14 mouse cellular contexts compared by ENCODE assay signal in genomic region chr15:32266122-32266820, GRCm38 (mm10). TPM values are rescaled to one million over a fixed set of nuclear protein-coding genes. Genes with fewer than 3 reads are reported as not detected.
A peak's percentile ranks its signal among the peaks of the same experiment; 100 is the strongest.
DNase-seq lines count a peak whose midpoint lies in the region; ATAC-seq lines count a peak whose summit lies in the region.
"Had no signal": no experiment of that assay in that cellular context is flagged by ENCODE, and none has a peak within 500 bp of the region (broad histone marks: within the 10 kb centered on the region; RNA-seq: fewer than 3 reads in every experiment).

No protein-coding gene starts in this region.

- H3K27ac ChIP-seq in kidney, embryonic 15.5 days: peak overlapping the region; percentile 79
- H3K27ac ChIP-seq in embryonic facial prominence, embryonic 13.5 days: peak overlapping the region; percentile 71; the same call in 1 of the 2 replicates
- no peak overlapping the region for H3K27ac ChIP-seq in liver, embryonic 12.5 days
- no peak overlapping the region for H3K27ac ChIP-seq in midbrain, embryonic 10.5 days (replicated peaks)
- H3K27ac ChIP-seq: limb, embryonic 12.5 days; neural tube, embryonic 13.5 days had no signal

- 55% methylated on average over 15 of the region's 15 CpGs for WGBS in kidney, embryonic 15.5 days
- 62% methylated on average over 15 of the region's 15 CpGs for WGBS in embryonic facial prominence, embryonic 13.5 days
- 57% methylated on average over 15 of the region's 15 CpGs for WGBS in liver, embryonic 12.5 days (ENCODE audit: insufficient replicate concordance)
- 89% methylated on average over 15 of the region's 15 CpGs for WGBS in midbrain, embryonic 10.5 days

- H3K9ac ChIP-seq in kidney, embryonic 15.5 days: no peak overlapping the region
- H3K9ac ChIP-seq in embryonic facial prominence, embryonic 13.5 days: no peak overlapping the region
- H3K9ac ChIP-seq in liver, embryonic 12.5 days: no peak overlapping the region
- H3K9ac ChIP-seq: limb, embryonic 12.5 days; neural tube, embryonic 13.5 days had no signal

- no peak for DNase-seq in frontal cortex, postnatal 25 days (ENCODE audit: low spot score in 2 of 2)
- no peak for DNase-seq in kidney, postnatal 36 days
- DNase-seq in midbrain, embryonic 10.5 days (ENCODE audit: low spot score): no peak
- DNase-seq: right cerebral cortex, postnatal 25 days had no signal

- peaks cover 47% of the 10 kb centered on the region for H3K4me1 ChIP-seq in kidney, embryonic 15.5 days
- H3K4me1 ChIP-seq in embryonic facial prominence, embryonic 13.5 days: peaks cover 46% of the 10 kb centered on the region
- H3K4me1 ChIP-seq in liver, embryonic 12.5 days: peaks cover 20% of the 10 kb centered on the region
- H3K4me1 ChIP-seq in midbrain, embryonic 10.5 days: peaks cover 36% of the 10 kb centered on the region

- no peaks in the 10 kb centered on the region for H3K9me3 ChIP-seq in kidney, embryonic 15.5 days (replicated peaks)
- no peaks in the 10 kb centered on the region for H3K9me3 ChIP-seq in embryonic facial prominence, embryonic 13.5 days
- no peaks in the 10 kb centered on the region for H3K9me3 ChIP-seq in liver, embryonic 12.5 days (replicated peaks)
- H3K9me3 ChIP-seq in midbrain, embryonic 10.5 days (replicated peaks): no peaks in the 10 kb centered on the region
- H3K9me3 ChIP-seq: limb, embryonic 12.5 days; neural tube, embryonic 13.5 days had no signal

- peaks cover 4% of the 10 kb centered on the region; the same call in 1 of the 2 replicates for H3K36me3 ChIP-seq in kidney, embryonic 15.5 days
- peaks cover 4% of the 10 kb centered on the region; the same call in 1 of the 2 replicates for H3K36me3 ChIP-seq in embryonic facial prominence, embryonic 13.5 days
- H3K36me3 ChIP-seq in liver, embryonic 12.5 days: no peaks in the 10 kb centered on the region
- H3K36me3 ChIP-seq in midbrain, embryonic 10.5 days: no peaks in the 10 kb centered on the region
- H3K36me3 ChIP-seq: neural tube, embryonic 13.5 days had no signal

- H3K27me3 ChIP-seq in kidney, embryonic 15.5 days: no peaks in the 10 kb centered on the region
- H3K27me3 ChIP-seq in embryonic facial prominence, embryonic 13.5 days: no peaks in the 10 kb centered on the region
- no peaks in the 10 kb centered on the region for H3K27me3 ChIP-seq in liver, embryonic 12.5 days (replicated peaks)
- 0 out of 2 replicates have a peak, but pooled peaks cover 10% of the 10 kb centered on the region for H3K27me3 ChIP-seq in midbrain, embryonic 10.5 days (ENCODE audit: low read depth, poor library complexity, severe bottlenecking)
- H3K27me3 ChIP-seq: limb, embryonic 12.5 days; neural tube, embryonic 13.5 days had no signal

- no peak overlapping the region for H3K4me2 ChIP-seq in kidney, embryonic 15.5 days
- H3K4me2 ChIP-seq in embryonic facial prominence, embryonic 13.5 days: no peak overlapping the region
- no peak overlapping the region for H3K4me2 ChIP-seq in liver, embryonic 12.5 days
- H3K4me2 ChIP-seq: limb, embryonic 12.5 days; neural tube, embryonic 13.5 days had no signal

- no peak overlapping the region for H3K4me3 ChIP-seq in kidney, embryonic 15.5 days (replicated peaks)
- H3K4me3 ChIP-seq in embryonic facial prominence, embryonic 13.5 days: no peak overlapping the region
- no peak overlapping the region for H3K4me3 ChIP-seq in liver, embryonic 12.5 days
- no peak overlapping the region for H3K4me3 ChIP-seq in midbrain, embryonic 10.5 days
- H3K4me3 ChIP-seq: erythroblast, embryonic 14.5 days; limb, embryonic 12.5 days; neural tube, embryonic 13.5 days had no signal

- ATAC-seq in frontal cortex, adult (ENCODE audit: low TSS enrichment): peak; percentile 62
- ATAC-seq in kidney, embryonic 15.5 days (replicated peaks; ENCODE audit: low FRiP score): 0 out of 2 replicates have a peak, but pooled peaks have one; percentile 22
- peak; percentile 43; the same call in 1 of the 2 replicates for ATAC-seq in embryonic facial prominence, embryonic 13.5 days (ENCODE audit: insufficient number of reproducible peaks, insufficient read depth, low FRiP score, low TSS enrichment, low read depth)
- ATAC-seq in liver, embryonic 12.5 days: 0 out of 2 replicates have a peak, but pooled peaks have one; percentile 63
- no peak for ATAC-seq in megakaryocyte-erythroid progenitor cell, adult 5-6 weeks (replicated peaks; ENCODE audit: low FRiP score, low TSS enrichment, poor library complexity, severe bottlenecking)
- ATAC-seq: activated CD4-positive, CD25-positive, alpha-beta regulatory T cell, adult 4 months had no signal

RNA-seq across cellular contexts. Expression of gene Sema5a, which starts 21.7 kb away (rescaled TPM):
- polyA plus RNA-seq in kidney, embryonic 15.5 days (2015; fragmentation: Nextera tagmentation; extraction: Ambion mirVana): 25.2 and 26.3 TPM in 2 replicates
- 31.8 and 37.9 TPM in 2 replicates for polyA plus RNA-seq in embryonic facial prominence, embryonic 13.5 days (2015; fragmentation: Nextera tagmentation; extraction: Ambion mirVana)
- 0.86 and 1.4 TPM in 2 replicates for polyA plus RNA-seq in liver, embryonic 12.5 days (2016; fragmentation: Nextera tagmentation; extraction: Ambion mirVana)
- not detected in 2 replicates for total RNA-seq in megakaryocyte-erythroid progenitor cell, adult 5-6 weeks (2014; fragmentation: Nextera tagmentation)
- total RNA-seq in megakaryocyte-erythroid progenitor cell, adult 5-6 weeks (2017): not detected in 2 replicates
- polyA plus RNA-seq in midbrain, embryonic 10.5 days (2016; fragmentation: Nextera tagmentation; extraction: Ambion mirVana): 3.0 and 3.3 TPM in 2 replicates
- total RNA-seq: MEL had no signal
- polyA plus RNA-seq: activated CD4-positive, CD25-positive, alpha-beta regulatory T cell, adult 4 months; erythroblast, embryonic 14.5 days had no signal

Comparison
In these comparisons a context has a peak if more than half of its experiments do, and no peak if none do; other contexts are left out.
1. H3K27ac ChIP-seq: peak in kidney, embryonic 15.5 days (single experiment) and embryonic facial prominence, embryonic 13.5 days (single experiment); none in liver, embryonic 12.5 days (single experiment) and midbrain, embryonic 10.5 days (single experiment).